Mouse (Mus musculus): Measurements from ENCODE around the gene Sumo3. TPM values are rescaled to one million over a fixed set of nuclear protein-coding genes. Genes with fewer than 3 reads are reported as not detected.
A peak's percentile ranks its signal among the peaks of the same experiment; 100 is the strongest.

Gene Sumo3
- polyA plus RNA-seq, 1 experiment from 2014 or later = 313 TPM

GRCm38 (mm10) chr10:77616926-77617325, 11.0 kb downstream of the Sumo3 start:
- ATAC-seq (replicated peaks; ENCODE audit: low FRiP score, low read depth) (peak; percentile 45; the same call in 1 of the 2 replicates), DNase-seq (ENCODE audit: low spot score) (no peak)
- H3K4me2 ChIP-seq (ENCODE audit: low read length) = no peak overlapping the region
- no peak overlapping the region for H3K4me3 ChIP-seq (replicated peaks; ENCODE audit: low read depth, low read length)
- peaks cover 36% of the 10 kb centered on the region for H3K36me3 ChIP-seq (ENCODE audit: insufficient read depth, low read length)
- no peaks in the 10 kb centered on the region for H3K27me3 ChIP-seq (ENCODE audit: insufficient read depth, low read length)
- no peak overlapping the region for H3K27ac ChIP-seq
- no peaks in the 10 kb centered on the region for H3K9me3 ChIP-seq (replicated peaks; ENCODE audit: low read length)
- no peaks in the 10 kb centered on the region for H3K4me1 ChIP-seq (replicated peaks; ENCODE audit: insufficient read depth, low read length)
- 89% methylated on average over 7 of the region's 7 CpGs for WGBS
- H3K9ac ChIP-seq (ENCODE audit: low read depth, low read length) = no peak overlapping the region
- TF ChIP-seq CTCF (IDR thresholded peaks at IDR 0.05; ENCODE audit: low read depth) = no peak

- Histone ChIP-seq H3K27me3 (ENCODE audit: insufficient read depth, low read length) (no peaks in the 10 kb centered on the region), H3K9ac (ENCODE audit: low read depth, low read length) (peak overlapping the region; percentile 96), H3K36me3 (ENCODE audit: insufficient read depth, low read length) (peaks cover 18% of the 10 kb centered on the region; the same call in 1 of the 2 replicates), H3K27ac (peak overlapping the region; percentile 92), H3K4me3 (replicated peaks; ENCODE audit: low read depth, low read length) (peak overlapping the region; percentile 87), H3K4me1 (replicated peaks; ENCODE audit: insufficient read depth, low read length) (peaks cover 5% of the 10 kb centered on the region; the same call in 1 of the 2 replicates), H3K9me3 (replicated peaks; ENCODE audit: low read length) (no peaks in the 10 kb centered on the region), H3K4me2 (ENCODE audit: low read length) (peak overlapping the region; percentile 58)
- ATAC-seq (replicated peaks; ENCODE audit: low FRiP score, low read depth) = no peak
- TF ChIP-seq CTCF (IDR thresholded peaks at IDR 0.05; ENCODE audit: low read depth) = no peak
- DNase-seq (ENCODE audit: low spot score) = no peak
- 72% methylated on average over 8 of the region's 8 CpGs for WGBS
These were observed 15.6 kb downstream of the Sumo3 start for GRCm38 (mm10) chr10:77621546-77621945.

DNA sequence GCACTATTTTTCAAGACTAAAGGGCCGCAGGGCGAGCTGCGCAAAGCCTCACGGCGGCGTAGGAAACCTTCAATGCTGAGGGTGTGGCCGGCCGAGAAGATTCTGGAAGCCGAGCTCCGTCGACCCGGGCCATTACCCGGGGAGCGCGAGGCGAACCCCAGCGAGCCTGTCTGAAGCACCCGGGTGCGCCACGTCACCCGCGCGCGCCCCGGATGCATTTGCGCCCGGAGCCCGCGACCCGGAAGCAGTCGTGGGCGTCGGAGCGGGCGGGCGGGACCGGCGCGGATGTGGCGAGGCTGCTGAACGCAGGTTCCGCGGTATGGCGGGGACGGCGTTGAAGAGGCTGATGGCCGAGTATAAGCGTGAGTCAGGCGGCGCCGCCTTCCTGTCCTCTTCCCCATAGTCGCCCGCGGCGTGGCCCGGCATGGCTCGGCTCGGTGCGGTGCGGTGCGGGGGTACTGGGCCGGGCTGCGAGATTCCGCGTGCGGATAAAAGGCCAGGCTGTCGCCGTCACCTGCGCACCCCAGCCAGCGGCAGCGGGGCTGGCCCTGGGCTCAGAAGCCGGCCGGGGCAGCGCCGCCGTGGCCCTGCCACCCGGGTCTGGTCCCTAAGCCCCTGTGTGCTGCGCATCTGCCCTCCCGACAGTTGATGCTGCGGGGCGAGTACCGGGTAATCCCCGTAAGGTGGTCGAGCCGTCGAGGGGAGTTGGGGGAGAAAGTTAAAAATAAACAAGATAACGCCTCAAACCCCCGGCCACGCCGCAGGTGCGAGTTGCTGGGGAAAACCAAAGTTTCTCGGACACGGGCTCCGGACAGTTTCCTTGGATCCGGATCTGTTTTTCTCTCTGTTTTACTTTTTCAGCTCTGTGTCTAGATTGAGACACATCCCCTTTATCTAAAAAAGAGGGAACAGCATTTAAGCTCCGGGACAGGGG, 16.4 kb downstream of the Sumo3 start, which contains the start of gene Ube2g2:
Ube2g2 (plus strand) TSS at position 221 of the 934 bp plus-strand sequence.
- H3K4me1 ChIP-seq (replicated peaks; ENCODE audit: insufficient read depth, low read length) = peaks cover 5% of the 10 kb centered on the region; the same call in 1 of the 2 replicates
- no peak for TF ChIP-seq CTCF (IDR thresholded peaks at IDR 0.05; ENCODE audit: low read depth)
- H3K9me3 ChIP-seq (replicated peaks; ENCODE audit: low read length) = no peaks in the 10 kb centered on the region
- peak within 1 kb of the TSS; percentile 92 for H3K27ac ChIP-seq
- no peaks in the 10 kb centered on the region for H3K27me3 ChIP-seq (ENCODE audit: insufficient read depth, low read length)
- ATAC-seq (replicated peaks; ENCODE audit: low FRiP score, low read depth) (peak; percentile 91), DNase-seq (ENCODE audit: low spot score) (peak; percentile 91)
- peak within 1 kb of the TSS; percentile 87 for H3K4me3 ChIP-seq (replicated peaks; ENCODE audit: low read depth, low read length)
- peak within 1 kb of the TSS; percentile 58 for H3K4me2 ChIP-seq (ENCODE audit: low read length)
- peaks cover 10% of the 10 kb centered on the region; the same call in 1 of the 2 replicates for H3K36me3 ChIP-seq (ENCODE audit: insufficient read depth, low read length)
- WGBS = under 1% methylated on average over 96 of the region's 96 CpGs
- peak within 1 kb of the TSS; percentile 96 for H3K9ac ChIP-seq (ENCODE audit: low read depth, low read length)

- Histone ChIP-seq H3K4me3 (replicated peaks; ENCODE audit: low read depth, low read length) (peak overlapping the region; percentile 87), H3K9ac (ENCODE audit: low read depth, low read length) (peak overlapping the region; percentile 96), H3K9me3 (replicated peaks; ENCODE audit: low read length) (no peaks in the 10 kb centered on the region), H3K27ac (peak overlapping the region; percentile 92), H3K4me2 (ENCODE audit: low read length) (peak overlapping the region; percentile 58), H3K36me3 (ENCODE audit: insufficient read depth, low read length) (0 out of 2 replicates have a peak, but pooled peaks cover 5% of the 10 kb centered on the region), H3K27me3 (ENCODE audit: insufficient read depth, low read length) (no peaks in the 10 kb centered on the region), H3K4me1 (replicated peaks; ENCODE audit: insufficient read depth, low read length) (peaks cover 5% of the 10 kb centered on the region; the same call in 1 of the 2 replicates)
- peak; percentile 42 for DNase-seq (ENCODE audit: low spot score)
- peak; percentile 19; the same call in 1 of the 2 replicates for TF ChIP-seq CTCF (IDR thresholded peaks at IDR 0.05; ENCODE audit: low read depth)
- WGBS = 5% methylated on average over 8 of the region's 8 CpGs
- ATAC-seq (replicated peaks; ENCODE audit: low FRiP score, low read depth) = no peak
These were observed 17.2 kb downstream of the Sumo3 start for GRCm38 (mm10) chr10:77623069-77623492.

DNA sequence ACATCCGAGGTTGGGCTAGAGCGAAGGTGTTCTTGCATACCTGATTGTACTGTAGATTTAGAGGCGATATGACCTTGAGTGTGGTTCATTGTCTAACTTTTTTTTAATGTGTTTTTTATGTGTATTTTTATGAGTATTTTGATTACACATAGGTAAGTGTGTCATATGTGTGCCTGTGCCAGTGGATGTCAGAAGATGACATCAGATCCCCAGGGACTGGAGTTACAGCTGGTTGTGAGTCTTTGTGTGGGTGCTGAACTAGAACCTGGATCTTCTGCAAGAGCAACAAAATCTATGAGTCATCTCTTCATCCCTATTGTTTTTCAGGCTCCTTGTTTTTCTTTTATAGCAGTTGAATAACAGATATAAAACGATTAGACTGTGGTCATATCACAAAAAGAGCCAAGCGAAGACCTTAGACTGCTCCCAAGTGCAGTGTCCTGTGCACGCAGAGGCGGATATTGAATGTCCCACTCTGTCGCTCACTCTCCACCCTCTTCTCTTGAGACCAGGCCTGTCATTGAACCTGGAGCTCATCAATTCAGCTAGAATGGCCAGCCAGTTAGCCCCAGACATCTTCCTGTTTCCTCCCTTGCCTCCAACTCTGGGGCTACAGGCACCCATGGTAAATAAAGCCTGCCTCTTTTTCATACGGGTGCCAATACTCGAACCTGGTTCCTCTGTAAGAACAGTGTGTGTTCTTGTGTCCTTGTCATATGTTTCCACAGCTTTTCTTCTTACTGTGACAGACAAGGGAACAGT, 17.9 kb downstream of the Sumo3 start:
- peaks cover 5% of the 10 kb centered on the region; the same call in 1 of the 2 replicates for H3K4me1 ChIP-seq (replicated peaks; ENCODE audit: insufficient read depth, low read length)
- TF ChIP-seq CTCF (IDR thresholded peaks at IDR 0.05; ENCODE audit: low read depth) = no peak
- 78% methylated on average over 10 of the region's 10 CpGs for WGBS
- H3K4me3 ChIP-seq (replicated peaks; ENCODE audit: low read depth, low read length) = peak overlapping the region; percentile 87
- ATAC-seq (replicated peaks; ENCODE audit: low FRiP score, low read depth) (no peak), DNase-seq (ENCODE audit: low spot score) (no peak)
- H3K27ac ChIP-seq = 0 out of 2 replicates have a peak overlapping the region, but pooled peaks have one; percentile 31
- H3K9me3 ChIP-seq (replicated peaks; ENCODE audit: low read length) = no peaks in the 10 kb centered on the region
- no peaks in the 10 kb centered on the region for H3K36me3 ChIP-seq (ENCODE audit: insufficient read depth, low read length)
- H3K27me3 ChIP-seq (ENCODE audit: insufficient read depth, low read length) = no peaks in the 10 kb centered on the region
- H3K4me2 ChIP-seq (ENCODE audit: low read length) = peak overlapping the region; percentile 58; the same call in 1 of the 2 replicates
- H3K9ac ChIP-seq (ENCODE audit: low read depth, low read length) = 0 out of 2 replicates have a peak overlapping the region, but pooled peaks have one; percentile 96

Measured in kidney, postnatal 0 days (tissue).